Mouse (Mus musculus) lung, adult 2 months (tissue): ENCODE data around the gene Erc2.

ENCODE experiments used
- CTCF ChIP-seq: fragments of 200-500 bp; IDR thresholded peaks from 2 replicates; pipeline ENCODE4 v1.5.1; 2011; ENCODE audit warnings: mild to moderate bottlenecking, low read length, control low read depth; ENCODE audit not compliant: insufficient read depth
- POLR2A ChIP-seq: fragments of 200-500 bp; IDR thresholded peaks from 2 replicates; pipeline ENCODE4 v1.6.1; 2011; ENCODE audit warnings: low read depth, mild to moderate bottlenecking, control low read depth, low read length, borderline replicate concordance; ENCODE audit errors: extremely low read depth

DNA sequence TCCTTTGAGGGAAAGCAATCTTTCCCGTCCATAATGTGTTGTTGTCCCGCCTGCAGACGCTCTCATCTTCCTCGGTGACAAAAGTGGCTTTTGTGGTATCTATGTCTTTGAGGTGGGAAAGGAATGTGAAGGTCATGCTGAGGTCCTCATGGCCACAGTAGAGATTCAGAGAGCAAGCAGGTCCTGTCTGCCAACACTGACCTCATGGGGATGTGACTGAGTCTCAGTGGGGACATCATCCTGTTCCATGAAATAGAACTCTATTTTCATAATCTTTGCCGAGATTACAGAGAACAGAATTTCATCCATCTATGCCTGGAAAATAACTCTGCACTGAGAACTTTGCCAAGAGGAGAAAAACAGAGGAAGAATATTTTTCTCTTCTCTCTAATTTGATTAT, 324.0 kb downstream of the Erc2 start:
- TF ChIP-seq POLR2A, result no peak
- no peak for TF ChIP-seq CTCF
